Mouse (Mus musculus): ENCODE measurements at regions not wholly inside any gene's neighbourhood (a gene's known extent, or its start where the extent isn't known, plus 50 kb on each side); places are given as distances from the start of the nearest gene placed in this dataset.

DNA sequence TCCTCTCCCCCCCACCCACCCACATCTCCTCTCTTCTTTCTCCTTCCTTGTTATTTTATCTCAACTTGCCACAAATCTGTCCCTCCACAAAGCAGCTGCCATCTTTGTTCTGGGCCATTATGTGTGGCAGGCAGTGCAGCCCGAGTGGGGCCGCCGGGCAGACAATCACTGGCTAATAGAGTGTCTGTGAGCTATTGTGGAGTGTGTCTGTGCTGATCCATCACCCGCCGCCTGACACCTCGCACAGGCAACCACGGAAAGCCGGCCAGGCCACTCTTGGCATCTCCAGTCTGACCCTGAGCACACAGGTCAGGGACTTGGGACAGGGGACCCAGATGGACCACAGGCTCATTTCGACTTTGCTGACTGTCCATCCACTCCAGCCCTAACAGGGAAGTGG is 146.5 kb upstream of the Lhx5 start:
- TF ChIP-seq ZC3H11A (IDR thresholded peaks at IDR 0.05; ENCODE audit: borderline replicate concordance, low read depth, low read length) (no peak), ZNF384 (IDR thresholded peaks at IDR 0.05; ENCODE audit: low read depth, low read length) (no peak), CHD2 (IDR thresholded peaks at IDR 0.05; ENCODE audit: low read depth, low read length) (no peak), MAFK (IDR thresholded peaks at IDR 0.05; ENCODE audit: insufficient read depth, low read depth, low read length) (no peak)

Data from ES-E14 (cell line).